Mouse (Mus musculus) forebrain, embryonic 12.5 days (tissue): ENCODE data around the gene Fam49a. TPM values are rescaled to one million over a fixed set of nuclear protein-coding genes. Genes with fewer than 3 reads are reported as not detected.

ENCODE experiments used
- ATAC-seq: fragments of 200-750 bp; cut with Nextera tagmentation; 2 replicates; pipeline ENCODE4 v1.8.0; 2017; ENCODE audit warnings: moderate TSS enrichment; ENCODE audit not compliant: low FRiP score
- H3K27ac ChIP-seq: fragments of 300-500 bp; sonication (generic); 2 replicates; pipeline ENCODE4 v1.5.1; 2016; ENCODE audit warnings: mild to moderate bottlenecking
- H3K27me3 ChIP-seq: fragments of 300-500 bp; sonication (generic); 2 replicates; pipeline ENCODE4 v1.6.1; 2016; ENCODE audit warnings: mild to moderate bottlenecking
- H3K36me3 ChIP-seq: fragments of 300-500 bp; sonication (generic); replicated peaks from 2 replicates; pipeline ENCODE4 v1.6.1; 2016; ENCODE audit warnings: mild to moderate bottlenecking
- H3K4me1 ChIP-seq: fragments of 300-500 bp; sonication (generic); 2 replicates; pipeline ENCODE4 v1.6.1; 2016
- H3K4me2 ChIP-seq: fragments of 300-500 bp; sonication (generic); 2 replicates; pipeline ENCODE4 v1.6.1; 2016; ENCODE audit warnings: mild to moderate bottlenecking, moderate library complexity
- H3K4me3 ChIP-seq: fragments of 300-500 bp; sonication (generic); replicated peaks from 2 replicates; pipeline ENCODE4 v1.5.1; 2016; ENCODE audit warnings: mild to moderate bottlenecking
- H3K9ac ChIP-seq: fragments of 300-500 bp; sonication (generic); 2 replicates; pipeline ENCODE4 v1.6.1; 2016; ENCODE audit warnings: mild to moderate bottlenecking
- H3K9me3 ChIP-seq: fragments of 300-500 bp; sonication (generic); 2 replicates; pipeline ENCODE4 v1.6.1; 2016
- WGBS: fragments of 180-500 bp; shearing (Covaris S2); methylation state at CpG from one replicate; pipeline ENCODE4 v1.1.7; 2016; 5-methylcytosine and 5-hydroxymethylcytosine counted together
- polyA plus RNA-seq: library from polyadenylated mRNA; unstranded; fragments of >200 nt; fragmentation: Nextera tagmentation; extraction: Ambion mirVana; gene quantifications from 2 replicates; pipeline ENCODE4 v1.2.1, GENCODE M21; 2016

Fam49a gene
- polyA plus RNA-seq, 1 experiment from 2014 or later, result 20.4 TPM

DNA sequence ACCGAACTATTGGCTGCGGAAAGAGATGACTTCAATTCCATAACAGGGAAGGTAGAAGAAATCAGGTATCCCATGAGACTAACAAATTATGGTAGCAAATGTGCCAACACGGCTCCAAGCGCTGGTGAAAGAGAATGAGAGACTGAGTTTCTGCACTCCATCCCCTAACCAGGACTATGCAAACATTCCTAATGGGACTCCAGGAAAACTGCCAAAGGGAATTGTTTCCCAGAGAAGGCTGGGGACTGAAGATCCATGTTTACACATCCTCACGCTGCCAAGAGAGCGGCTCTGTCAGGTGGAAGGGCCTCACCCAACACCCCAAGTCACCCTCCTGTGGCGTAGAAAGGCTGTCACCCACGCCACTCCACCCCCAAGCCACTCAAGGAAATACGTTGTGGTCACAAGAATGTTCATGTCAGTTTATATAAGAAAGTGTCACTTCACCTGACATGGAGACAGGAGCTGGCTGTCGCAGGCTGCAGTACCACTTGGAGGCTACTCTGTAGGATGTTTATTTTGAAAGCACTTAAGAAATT lies 92.2 kb downstream of the Fam49a start:
- no peak overlapping the region for H3K9ac ChIP-seq
- no peak overlapping the region for H3K4me3 ChIP-seq
- H3K27ac ChIP-seq, result no peak overlapping the region
- no peaks in the 10 kb centered on the region for H3K4me1 ChIP-seq
- H3K9me3 ChIP-seq, result no peaks in the 10 kb centered on the region
- no peaks in the 10 kb centered on the region for H3K27me3 ChIP-seq
- H3K4me2 ChIP-seq, result no peak overlapping the region
- H3K36me3 ChIP-seq, result no peaks in the 10 kb centered on the region
- no peak for ATAC-seq
- WGBS, result 86% methylated on average over 10 of the region's 10 CpGs

- Histone ChIP-seq H3K4me2 (no peak overlapping the region), H3K4me3 (no peak overlapping the region), H3K27me3 (no peaks in the 10 kb centered on the region), H3K27ac (no peak overlapping the region), H3K4me1 (no peaks in the 10 kb centered on the region), H3K36me3 (no peaks in the 10 kb centered on the region), H3K9ac (no peak overlapping the region), H3K9me3 (no peaks in the 10 kb centered on the region)
- no peak for ATAC-seq
- whole genome bisulfite sequencing, result 87% methylated on average over 9 of the region's 9 CpGs
Measured at GRCm38 (mm10) chr12:12356048-12356447, 94.1 kb downstream of the Fam49a start.

- H3K27me3 ChIP-seq, result no peaks in the 10 kb centered on the region
- no peak overlapping the region for H3K9ac ChIP-seq
- 66% methylated on average over 1 of the region's 1 CpGs for WGBS
- no peaks in the 10 kb centered on the region for H3K9me3 ChIP-seq
- H3K27ac ChIP-seq, result no peak overlapping the region
- no peak overlapping the region for H3K4me2 ChIP-seq
- ATAC-seq, result no peak
- H3K4me1 ChIP-seq, result no peaks in the 10 kb centered on the region
- H3K4me3 ChIP-seq, result no peak overlapping the region
- no peaks in the 10 kb centered on the region for H3K36me3 ChIP-seq
Measured at GRCm38 (mm10) chr12:12356463-12356862, 94.5 kb downstream of the Fam49a start.

- Histone ChIP-seq H3K27me3 (no peaks in the 10 kb centered on the region), H3K4me1 (no peaks in the 10 kb centered on the region), H3K27ac (no peak overlapping the region), H3K4me3 (no peak overlapping the region), H3K4me2 (no peak overlapping the region), H3K9me3 (no peaks in the 10 kb centered on the region), H3K36me3 (no peaks in the 10 kb centered on the region), H3K9ac (no peak overlapping the region)
- no peak for ATAC-seq
- 84% methylated on average over 5 of the region's 5 CpGs for WGBS
Measured at GRCm38 (mm10) chr12:12356946-12357345, 95.0 kb downstream of the Fam49a start.

DNA sequence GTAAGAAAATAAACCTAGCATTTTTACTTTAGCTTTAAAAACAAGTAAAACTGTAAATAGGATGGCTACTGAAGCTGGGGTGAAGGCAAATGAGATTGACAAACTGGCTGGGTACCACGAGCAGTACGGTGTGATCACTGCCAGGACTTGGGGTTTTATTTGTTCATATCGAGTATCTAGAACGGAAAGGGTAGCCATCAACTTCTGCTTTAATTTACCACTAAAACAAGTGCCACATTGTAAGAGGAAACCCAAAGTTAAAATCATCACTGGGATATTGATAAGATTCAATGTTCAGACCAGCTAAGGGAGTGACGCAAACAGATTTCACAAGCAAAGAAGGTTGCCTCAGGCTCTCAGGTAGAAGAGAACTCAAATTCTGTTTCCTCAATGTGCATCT lies 98.0 kb downstream of the Fam49a start:
- WGBS, result 96% methylated on average over 5 of the region's 5 CpGs
- no peak overlapping the region for H3K9ac ChIP-seq
- no peak overlapping the region for H3K4me2 ChIP-seq
- no peak overlapping the region for H3K27ac ChIP-seq
- H3K9me3 ChIP-seq, result no peaks in the 10 kb centered on the region
- H3K27me3 ChIP-seq, result no peaks in the 10 kb centered on the region
- ATAC-seq, result no peak
- no peaks in the 10 kb centered on the region for H3K4me1 ChIP-seq
- no peaks in the 10 kb centered on the region for H3K36me3 ChIP-seq
- H3K4me3 ChIP-seq, result no peak overlapping the region

DNA sequence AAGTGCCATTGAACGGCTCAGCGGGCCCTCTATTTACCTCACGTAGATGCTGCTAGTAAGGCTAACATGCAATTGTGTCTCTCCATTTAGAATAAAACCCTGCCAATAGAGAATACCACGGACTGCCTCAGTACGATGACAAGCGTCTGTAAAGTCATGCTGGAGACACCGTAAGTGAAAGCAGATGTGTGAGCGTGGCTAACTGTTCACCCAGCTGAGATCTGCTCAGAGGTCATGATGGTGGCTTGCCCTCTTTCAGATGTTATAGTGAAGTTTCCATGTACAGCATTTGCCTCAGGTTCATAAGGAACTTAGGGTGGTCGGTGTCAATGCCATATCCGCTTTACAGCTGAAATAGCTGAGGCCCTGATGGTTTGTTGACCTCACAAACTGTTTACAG lies 100.4 kb downstream of the Fam49a start:
- Histone ChIP-seq H3K9ac (no peak overlapping the region), H3K36me3 (no peaks in the 10 kb centered on the region), H3K9me3 (no peaks in the 10 kb centered on the region), H3K4me1 (no peaks in the 10 kb centered on the region), H3K4me2 (no peak overlapping the region), H3K27ac (no peak overlapping the region), H3K27me3 (no peaks in the 10 kb centered on the region), H3K4me3 (no peak overlapping the region)
- WGBS, result 82% methylated on average over 10 of the region's 10 CpGs
- no peak for ATAC-seq

DNA sequence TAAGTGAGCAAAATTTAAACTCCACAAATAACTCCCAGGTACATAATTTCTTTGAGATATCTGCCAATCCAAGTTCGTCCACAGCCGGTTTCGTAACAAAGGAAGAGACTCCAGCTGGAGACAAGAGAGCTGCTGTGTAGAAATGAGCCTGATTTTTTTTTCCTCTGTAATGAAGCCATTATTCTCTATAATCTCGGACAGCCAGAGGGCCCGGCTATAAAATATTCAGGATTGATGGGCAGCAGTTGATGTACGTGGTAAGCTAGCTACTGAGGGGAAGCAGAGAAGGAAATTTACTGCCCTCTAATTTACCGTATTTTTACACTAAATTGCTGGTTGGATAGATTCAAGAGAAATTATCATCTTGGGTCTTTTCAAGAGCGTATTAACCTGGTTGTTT lies 102.3 kb downstream of the Fam49a start:
- 85% methylated on average over 8 of the region's 8 CpGs for WGBS
- no peak for ATAC-seq
- no peak overlapping the region for H3K4me2 ChIP-seq
- no peaks in the 10 kb centered on the region for H3K27me3 ChIP-seq
- no peaks in the 10 kb centered on the region for H3K4me1 ChIP-seq
- H3K9ac ChIP-seq, result no peak overlapping the region
- H3K36me3 ChIP-seq, result no peaks in the 10 kb centered on the region
- no peak overlapping the region for H3K4me3 ChIP-seq
- no peaks in the 10 kb centered on the region for H3K9me3 ChIP-seq
- H3K27ac ChIP-seq, result no peak overlapping the region

- Histone ChIP-seq H3K4me3 (no peak overlapping the region), H3K27me3 (no peaks in the 10 kb centered on the region), H3K4me1 (no peaks in the 10 kb centered on the region), H3K36me3 (no peaks in the 10 kb centered on the region), H3K9me3 (no peaks in the 10 kb centered on the region), H3K4me2 (no peak overlapping the region), H3K27ac (no peak overlapping the region), H3K9ac (no peak overlapping the region)
- no peak for ATAC-seq
- WGBS, result 86% methylated on average over 5 of the region's 5 CpGs
Measured at GRCm38 (mm10) chr12:12367423-12367822, 105.5 kb downstream of the Fam49a start.

GRCm38 (mm10) chr12:12373111-12373862 lies 111.3 kb downstream of the Fam49a start:
- Histone ChIP-seq H3K9ac (no peak overlapping the region), H3K9me3 (no peaks in the 10 kb centered on the region), H3K27me3 (no peaks in the 10 kb centered on the region), H3K4me1 (no peaks in the 10 kb centered on the region), H3K4me3 (no peak overlapping the region), H3K36me3 (no peaks in the 10 kb centered on the region), H3K4me2 (no peak overlapping the region), H3K27ac (no peak overlapping the region)
- WGBS, result 91% methylated on average over 11 of the region's 11 CpGs
- ATAC-seq, result no peak

- WGBS, result 66% methylated on average over 2 of the region's 2 CpGs
Measured at GRCm38 (mm10) chr12:12379056-12379455, 117.1 kb downstream of the Fam49a start.

GRCm38 (mm10) chr12:12389271-12389670 lies 127.3 kb downstream of the Fam49a start:
- Histone ChIP-seq H3K27ac (no peak overlapping the region), H3K4me3 (no peak overlapping the region), H3K27me3 (no peaks in the 10 kb centered on the region), H3K9me3 (no peaks in the 10 kb centered on the region), H3K36me3 (no peaks in the 10 kb centered on the region), H3K4me2 (no peak overlapping the region), H3K9ac (no peak overlapping the region), H3K4me1 (no peaks in the 10 kb centered on the region)
- 87% methylated on average over 1 of the region's 1 CpGs for WGBS
- no peak for ATAC-seq

More at GRCm38 (mm10) chr12:12379056-12379455, 117.1 kb downstream of the Fam49a start:
- Histone ChIP-seq H3K9ac (no peak overlapping the region), H3K4me3 (no peak overlapping the region), H3K9me3 (no peaks in the 10 kb centered on the region), H3K4me2 (no peak overlapping the region), H3K27ac (no peak overlapping the region), H3K27me3 (no peaks in the 10 kb centered on the region), H3K4me1 (no peaks in the 10 kb centered on the region), H3K36me3 (no peaks in the 10 kb centered on the region)
- no peak for ATAC-seq

DNA sequence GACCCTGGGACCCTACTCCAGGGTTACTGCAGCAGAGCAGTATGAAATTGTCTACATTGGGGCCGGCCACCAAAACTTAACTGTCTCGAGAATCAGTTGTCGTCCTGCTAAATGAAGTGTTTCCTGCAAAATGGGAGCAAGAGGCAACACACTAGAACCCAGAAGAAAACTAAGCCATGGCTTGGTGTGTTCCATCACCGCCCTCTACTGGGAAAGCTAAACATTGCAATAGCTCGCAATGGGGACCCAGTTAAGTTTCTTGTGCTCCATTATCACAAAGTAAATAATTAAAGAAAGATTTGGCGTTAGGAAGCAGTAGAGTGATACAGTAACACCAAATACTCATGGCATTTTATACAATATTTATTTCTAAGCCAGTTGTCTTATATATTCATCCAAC lies 134.3 kb downstream of the Fam49a start:
- Histone ChIP-seq H3K4me3 (no peak overlapping the region), H3K27ac (no peak overlapping the region), H3K4me2 (no peak overlapping the region), H3K36me3 (no peaks in the 10 kb centered on the region), H3K9ac (no peak overlapping the region), H3K9me3 (no peaks in the 10 kb centered on the region), H3K4me1 (no peaks in the 10 kb centered on the region), H3K27me3 (no peaks in the 10 kb centered on the region)
- no peak for ATAC-seq
- WGBS, result 38% methylated on average over 6 of the region's 6 CpGs

GRCm38 (mm10) chr12:12401051-12401465 lies 139.1 kb downstream of the Fam49a start:
- Histone ChIP-seq H3K9ac (no peak overlapping the region), H3K4me1 (0 out of 2 replicates have a peak, but pooled peaks cover 2% of the 10 kb centered on the region), H3K4me3 (no peak overlapping the region), H3K9me3 (no peaks in the 10 kb centered on the region), H3K36me3 (no peaks in the 10 kb centered on the region), H3K27ac (no peak overlapping the region), H3K4me2 (no peak overlapping the region), H3K27me3 (no peaks in the 10 kb centered on the region)
- 53% methylated on average over 9 of the region's 9 CpGs for WGBS
- ATAC-seq, result peak; percentile 39; the same call in 1 of the 2 replicates
